Mouse (Mus musculus) left cerebral cortex, adult 2 months (tissue): ENCODE measurements at regions not wholly inside any gene's neighbourhood (a gene's known extent, or its start where the extent isn't known, plus 50 kb on each side); places are given as distances from the start of the nearest gene placed in this dataset.
A peak's percentile ranks its signal among the peaks of the same experiment; 100 is the strongest.

Experiments used
- DNase-seq, 2 experiments: peaks; one replicate each; pipeline ENCODE4 v3.0.0; 2021 to 2022; ENCODE audit warnings: low spot score in 2 of 2, mixed read lengths in 1 of 2; ENCODE audit errors: extremely low spot score in 1 of 2
- H3K27ac ChIP-seq: fragments of 200-600 bp; 2 replicates; pipeline ENCODE4 v1.8.1; 2022
- H3K4me3 ChIP-seq: fragments of 200-600 bp; 2 replicates; pipeline ENCODE4 v1.8.1; 2022
- CTCF ChIP-seq: fragments of 200-600 bp; IDR thresholded peaks from 2 replicates; pipeline ENCODE4 v1.8.1; 2022; ENCODE audit warnings: antibody characterized with exemption, mild to moderate bottlenecking, moderate library complexity
- intact Hi-C: fragments of 180-260 bp; cut with DNase I; formaldehyde crosslinking; loops from one replicate; pipeline ENCODE4 v1.15.1; 2025

- peak in 1 of 2 experiments; percentile 13 for DNase-seq
- intact Hi-C loops: no loop called here
Measured at GRCm38 (mm10) chr16:84100444-84100843, 414.5 kb upstream of the A730009L09Rik start.

DNA sequence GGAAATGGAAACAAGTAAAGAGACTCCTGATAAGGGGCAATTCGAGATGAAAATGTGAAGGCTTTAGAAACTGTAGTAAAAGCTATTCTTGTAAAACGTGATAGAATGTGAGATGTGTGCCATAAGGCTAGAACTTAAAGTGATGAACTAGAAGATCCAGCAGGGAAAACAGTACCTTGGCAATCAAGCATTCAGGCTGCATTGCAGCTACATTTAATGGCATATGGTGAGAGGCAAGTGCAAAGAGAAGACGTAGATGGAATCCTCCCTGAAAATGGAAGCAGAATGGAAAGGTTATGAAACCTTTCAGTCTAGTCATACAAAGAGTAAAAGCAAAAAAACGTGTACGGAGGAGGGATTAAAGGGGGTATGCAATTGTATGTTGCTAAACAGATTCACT is 403.3 kb upstream of the A730009L09Rik start:
- Histone ChIP-seq H3K4me3 (no peak overlapping the region), H3K27ac (peak overlapping the region; percentile 13; the same call in 1 of the 2 replicates)
- TF ChIP-seq CTCF: no peak
- DNase-seq: no peak
- intact Hi-C loops: loop anchor here (10.0 kb wide), 2 partner anchors 917 to 1677 kb away; no protein-coding TSS in a partner anchor

More at GRCm38 (mm10) chr16:84100444-84100843, 414.5 kb upstream of the A730009L09Rik start:
- no peak for TF ChIP-seq CTCF
- Histone ChIP-seq H3K27ac (no peak overlapping the region), H3K4me3 (no peak overlapping the region)

- intact Hi-C loops: loop anchor here (5.0 to 10.0 kb wide), 4 partner anchors 695 to 1683 kb away; no protein-coding TSS in a partner anchor
- no peak for TF ChIP-seq CTCF
- no peak overlapping the region for H3K4me3 ChIP-seq
- H3K27ac ChIP-seq: peak overlapping the region; percentile 48; the same call in 1 of the 2 replicates
- DNase-seq: no peak
Measured at GRCm38 (mm10) chr16:84117556-84117955, 397.4 kb upstream of the A730009L09Rik start.

- intact Hi-C loops: loop anchor here (5.0 to 10.0 kb wide), 4 partner anchors 362 to 1611 kb away; no protein-coding TSS in a partner anchor
- Histone ChIP-seq H3K27ac (no peak overlapping the region), H3K4me3 (no peak overlapping the region)
- DNase-seq: peak in 1 of 2 experiments; percentile 19
- TF ChIP-seq CTCF: peak; percentile 78
Measured at GRCm38 (mm10) chr16:84135651-84136200, 379.2 kb upstream of the A730009L09Rik start.

GRCm38 (mm10) chr16:84151872-84152271 is 363.0 kb upstream of the A730009L09Rik start:
- intact Hi-C loops: no loop called here
- Histone ChIP-seq H3K27ac (no peak overlapping the region), H3K4me3 (no peak overlapping the region)
- TF ChIP-seq CTCF: no peak
- no peak for DNase-seq

DNA sequence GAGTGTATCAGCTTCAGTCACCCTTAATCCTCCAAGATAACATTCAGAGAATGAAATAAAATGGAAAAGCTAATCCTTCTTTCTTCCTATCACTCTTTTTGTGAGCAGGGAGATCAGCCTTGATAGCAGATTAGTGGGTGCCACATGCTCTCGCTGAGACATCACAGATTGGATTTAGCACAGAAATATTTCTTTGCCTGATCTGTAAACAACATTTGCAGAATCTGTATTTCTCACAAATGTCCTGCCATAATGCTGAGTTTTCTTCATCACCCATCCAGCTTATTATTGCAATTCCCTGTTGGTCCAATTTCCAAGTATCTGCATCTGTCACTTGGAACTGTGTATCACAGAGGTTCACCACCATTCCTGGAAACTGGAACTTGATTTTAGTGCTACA is 342.8 kb upstream of the A730009L09Rik start:
- Histone ChIP-seq H3K4me3 (no peak overlapping the region), H3K27ac (no peak overlapping the region)
- no peak for DNase-seq
- no peak for TF ChIP-seq CTCF
- intact Hi-C loops: no loop called here
